Mouse (Mus musculus) CH12.LX (cell line): ENCODE measurements around the gene Parp3. TPM values are rescaled to one million over a fixed set of nuclear protein-coding genes. Genes with fewer than 3 reads are reported as not detected.

Experiments used
- DNase-seq: peaks from one replicate; pipeline ENCODE4 v3.0.0-alpha.2; 2013; ENCODE audit errors: extremely low read depth
- H3K27ac ChIP-seq: 2 replicates; pipeline ENCODE4 v1.5.1; 2012; ENCODE audit warnings: low read depth, mild to moderate bottlenecking, control low read depth, moderate library complexity; ENCODE audit not compliant: insufficient read depth
- H3K27me3 ChIP-seq: replicated peaks from 2 replicates; pipeline ENCODE3; 2012; ENCODE audit warnings: inconsistent platforms
- H3K36me3 ChIP-seq, 2 experiments: replicated peaks in 1 of 2; 2 replicates each; pipeline versions ENCODE3 to v1.6.1; 2012; ENCODE audit warnings: inconsistent platforms in 1 of 2, low read length in 1 of 2, mild to moderate bottlenecking in 1 of 2, mixed read lengths in 1 of 2, moderate library complexity in 1 of 2; ENCODE audit not compliant: control insufficient read depth in 1 of 2, insufficient read depth in 1 of 2
- H3K4me1 ChIP-seq, 2 experiments: 2 replicates each; pipeline ENCODE4 v1.6.1; 2012; ENCODE audit warnings: inconsistent platforms in 1 of 2, moderate library complexity in 1 of 2; ENCODE audit not compliant: insufficient read depth in 2 of 2, control insufficient read depth in 1 of 2
- H3K4me2 ChIP-seq: 2 replicates; pipeline ENCODE4 v1.6.1; 2012; ENCODE audit warnings: low read depth, mild to moderate bottlenecking, control low read depth; ENCODE audit not compliant: poor library complexity, insufficient read depth, severe bottlenecking
- H3K4me3 ChIP-seq, 3 experiments: fragments of 150-350 bp in 1 of 3; sonication (generic) in 1 of 3; replicated peaks in 1 of 3; 2 replicates each; pipeline versions ENCODE3 to v1.5.1; 2011 to 2012; ENCODE audit warnings: low read depth in 2 of 3, low read length in 2 of 3, mild to moderate bottlenecking in 2 of 3, moderate library complexity in 2 of 3, control low read depth in 1 of 3, improper control_type of control experiment in 1 of 3, inconsistent platforms in 1 of 3, mixed read lengths in 1 of 3; ENCODE audit not compliant: poor library complexity in 1 of 3
- H3K79me2 ChIP-seq: replicated peaks from 2 replicates; pipeline ENCODE4 v1.6.1; 2012; ENCODE audit warnings: mild to moderate bottlenecking, moderate library complexity; ENCODE audit not compliant: control insufficient read depth, poor library complexity, insufficient read depth, severe bottlenecking; ENCODE audit errors: extremely low read depth
- H3K9ac ChIP-seq: 2 replicates; pipeline ENCODE4 v1.6.1; 2012; ENCODE audit warnings: low read depth, mild to moderate bottlenecking, control low read depth, moderate library complexity; ENCODE audit not compliant: insufficient read depth
- H3K9me3 ChIP-seq: replicated peaks from 2 replicates; pipeline ENCODE3; 2012; ENCODE audit warnings: low read length, inconsistent platforms, mixed read lengths
- BHLHE40 ChIP-seq: IDR thresholded peaks from 2 replicates; pipeline ENCODE4 v1.6.1; 2011; ENCODE audit warnings: mild to moderate bottlenecking, low read depth, low read length, improper control_type of control experiment
- CHD1 ChIP-seq: IDR thresholded peaks from 2 replicates; pipeline ENCODE4 v1.6.1; 2012; ENCODE audit warnings: low read depth, low read length, improper control_type of control experiment, inconsistent platforms
- CHD2 ChIP-seq: IDR thresholded peaks from 2 replicates; pipeline ENCODE4 v1.6.1; 2011; ENCODE audit warnings: low read length, improper control_type of control experiment
- CTCF ChIP-seq, 2 experiments: IDR thresholded peaks in 1 of 2; conservative IDR thresholded peaks in 1 of 2; 2 replicates each; pipeline ENCODE4 v1.5.1; 2011 to 2012; ENCODE audit warnings: low read depth in 2 of 2, low read length in 2 of 2, improper control_type of control experiment in 1 of 2, inconsistent platforms in 1 of 2, mild to moderate bottlenecking in 1 of 2, moderate library complexity in 1 of 2
- ELF1 ChIP-seq: IDR thresholded peaks from 2 replicates; pipeline ENCODE4 v1.6.1; 2014; ENCODE audit warnings: low read depth, mild to moderate bottlenecking, inconsistent platforms, low read length, improper control_type of control experiment
- EP300 ChIP-seq: IDR thresholded peaks from 2 replicates; pipeline ENCODE4 v1.6.1; 2011; ENCODE audit warnings: low read length, improper control_type of control experiment
- ETS1 ChIP-seq: conservative IDR thresholded peaks from 2 replicates; pipeline ENCODE4 v1.6.1; 2012; ENCODE audit warnings: low read depth, mild to moderate bottlenecking, inconsistent platforms, low read length, improper control_type of control experiment, moderate library complexity
- GABPA ChIP-seq: IDR thresholded peaks from 2 replicates; pipeline ENCODE4 v1.6.1; 2012; ENCODE audit warnings: low read depth, low read length, improper control_type of control experiment, inconsistent platforms; ENCODE audit not compliant: insufficient replicate concordance
- HCFC1 ChIP-seq: IDR thresholded peaks from 2 replicates; pipeline ENCODE4 v1.6.1; 2012; ENCODE audit warnings: low read depth, mild to moderate bottlenecking, inconsistent platforms, low read length, improper control_type of control experiment
- IRF4 ChIP-seq: IDR thresholded peaks from 2 replicates; pipeline ENCODE4 v1.6.1; 2014; ENCODE audit warnings: low read depth, mild to moderate bottlenecking, inconsistent platforms, low read length, improper control_type of control experiment
- JUN ChIP-seq: IDR thresholded peaks from 2 replicates; pipeline ENCODE4 v1.6.1; 2011; ENCODE audit warnings: low read depth, mild to moderate bottlenecking, low read length, improper control_type of control experiment, moderate library complexity; ENCODE audit not compliant: insufficient read depth
- JUND ChIP-seq: conservative IDR thresholded peaks from 2 replicates; pipeline ENCODE4 v1.6.1; 2011; ENCODE audit warnings: low read depth, low read length, improper control_type of control experiment
- KAT2A ChIP-seq: IDR thresholded peaks from 2 replicates; pipeline ENCODE4 v1.6.1; 2012; ENCODE audit warnings: low read length, improper control_type of control experiment, inconsistent platforms; ENCODE audit not compliant: insufficient replicate concordance
- MAFK ChIP-seq: IDR thresholded peaks from 2 replicates; pipeline ENCODE4 v1.6.1; 2011; ENCODE audit warnings: low read length, improper control_type of control experiment; ENCODE audit not compliant: insufficient replicate concordance
- MAX ChIP-seq: IDR thresholded peaks from 2 replicates; pipeline ENCODE4 v1.6.1; 2011; ENCODE audit warnings: low read length, improper control_type of control experiment
- MAZ ChIP-seq: IDR thresholded peaks from 2 replicates; pipeline ENCODE4 v1.6.1; 2012; ENCODE audit warnings: low read depth, mild to moderate bottlenecking, inconsistent platforms, low read length, improper control_type of control experiment, moderate library complexity
- MEF2A ChIP-seq: IDR thresholded peaks from 2 replicates; pipeline ENCODE4 v1.6.1; 2014; ENCODE audit warnings: low read depth, mild to moderate bottlenecking, inconsistent platforms, low read length, improper control_type of control experiment, borderline replicate concordance
- MXI1 ChIP-seq: IDR thresholded peaks from 2 replicates; pipeline ENCODE4 v1.6.1; 2011; ENCODE audit warnings: mild to moderate bottlenecking, low read depth, low read length, improper control_type of control experiment
- MYC ChIP-seq: IDR thresholded peaks from 2 replicates; pipeline ENCODE4 v1.6.1; 2011; ENCODE audit warnings: low read depth, mild to moderate bottlenecking, improper control_type of control experiment, low read length
- NELFE ChIP-seq: IDR thresholded peaks from 2 replicates; pipeline ENCODE4 v1.6.1; 2011; ENCODE audit warnings: low read depth, low read length, improper control_type of control experiment
- NRF1 ChIP-seq: IDR thresholded peaks from 2 replicates; pipeline ENCODE4 v1.6.1; 2014; ENCODE audit warnings: low read depth, mild to moderate bottlenecking, inconsistent platforms, low read length, improper control_type of control experiment, moderate library complexity
- PAX5 ChIP-seq: IDR thresholded peaks from 2 replicates; pipeline ENCODE4 v1.6.1; 2012; ENCODE audit warnings: low read length, inconsistent platforms, mixed read lengths
- POLR2A ChIP-seq: IDR thresholded peaks from 2 replicates; pipeline ENCODE4 v1.6.1; 2011; ENCODE audit warnings: low read depth, mild to moderate bottlenecking, improper control_type of control experiment, low read length
- POLR2AphosphoS2 ChIP-seq: IDR thresholded peaks from 2 replicates; pipeline ENCODE4 v1.6.1; 2011; ENCODE audit warnings: low read depth, low read length, improper control_type of control experiment
- RAD21 ChIP-seq: IDR thresholded peaks from 2 replicates; pipeline ENCODE4 v1.6.1; 2011; ENCODE audit warnings: low read depth, mild to moderate bottlenecking, low read length, improper control_type of control experiment, moderate library complexity
- RCOR1 ChIP-seq: conservative IDR thresholded peaks from 2 replicates; pipeline ENCODE4 v1.6.1; 2012; ENCODE audit warnings: low read depth, mild to moderate bottlenecking, inconsistent platforms, low read length, improper control_type of control experiment
- SIN3A ChIP-seq: IDR thresholded peaks from 2 replicates; pipeline ENCODE4 v1.6.1; 2012; ENCODE audit warnings: low read length, improper control_type of control experiment, inconsistent platforms
- SMC3 ChIP-seq: IDR thresholded peaks from 2 replicates; pipeline ENCODE4 v1.6.1; 2011; ENCODE audit warnings: low read depth, low read length, improper control_type of control experiment
- TBP ChIP-seq: conservative IDR thresholded peaks from 2 replicates; pipeline ENCODE4 v1.6.1; 2011; ENCODE audit warnings: low read depth, low read length, improper control_type of control experiment
- UBTF ChIP-seq: IDR thresholded peaks from 2 replicates; pipeline ENCODE4 v1.6.1; 2012; ENCODE audit warnings: low read depth, mild to moderate bottlenecking, inconsistent platforms, low read length, improper control_type of control experiment, moderate library complexity
- USF1 ChIP-seq: IDR thresholded peaks from 2 replicates; pipeline ENCODE4 v1.6.1; 2014; ENCODE audit warnings: low read depth, mild to moderate bottlenecking, inconsistent platforms, low read length, improper control_type of control experiment
- USF2 ChIP-seq: conservative IDR thresholded peaks from 2 replicates; pipeline ENCODE4 v1.6.1; 2011; ENCODE audit warnings: low read depth, low read length, improper control_type of control experiment
- ZC3H11A ChIP-seq: IDR thresholded peaks from 2 replicates; pipeline ENCODE4 v1.6.1; 2012; ENCODE audit warnings: low read depth, mild to moderate bottlenecking, inconsistent platforms, low read length, improper control_type of control experiment
- ZKSCAN1 ChIP-seq: IDR thresholded peaks from 2 replicates; pipeline ENCODE4 v1.6.1; 2012; ENCODE audit warnings: low read depth, inconsistent platforms, low read length, improper control_type of control experiment, borderline replicate concordance
- ZMIZ1 ChIP-seq: IDR thresholded peaks from 2 replicates; pipeline ENCODE4 v1.6.1; 2012; ENCODE audit warnings: low read depth, mild to moderate bottlenecking, inconsistent platforms, low read length, improper control_type of control experiment
- ZNF384 ChIP-seq: IDR thresholded peaks from 2 replicates; pipeline ENCODE4 v1.6.1; 2012; ENCODE audit warnings: low read depth, low read length, improper control_type of control experiment, inconsistent platforms
- dilution Hi-C: fragments of 300-500 bp; cut with MboI; formaldehyde crosslinking; loops from 2 replicates; pipeline ENCODE4 v1.14.3; 2020; ENCODE audit warnings: low sequenced_read_pairs; ENCODE audit not compliant: extremely low pct_unique_long_range_greater_than_20kb, extremely low pct_ligation_motif_present
- in situ Hi-C: fragments of 300-500 bp; cut with MboI; formaldehyde crosslinking; loops from 3 replicates; pipeline ENCODE4 v1.14.3; 2019; ENCODE audit warnings: low sequenced_read_pairs, low pct_ligation_motif_present, low pct_unique_long_range_greater_than_20kb, mixed read lengths
- polyA plus RNA-seq: library from polyadenylated mRNA; unstranded; fragments of >175 nt; gene quantifications from 2 replicates; pipeline ENCODE4 v1.2.1, GENCODE M21; 2012; ENCODE audit warnings: low read depth; ENCODE audit not compliant: insufficient read length
- total RNA-seq, 2 experiments: library from RNA; depleted of rRNA; stranded (reverse); fragments of 300-350 nt in 1 of 2; fragments of >200 nt in 1 of 2; gene quantifications; 2 replicates each; pipeline ENCODE4 v1.2.3; 2012 to 2014

The Parp3 gene
- total and polyA plus RNA-seq, 3 experiments = 10.3 to 24.6 (median 12.9) TPM

GRCm38 (mm10) chr9:106448498-106449031 lies 28.2 kb downstream of the Parp3 start:
- dilution Hi-C loops = no loop called here
- H3K4me2 ChIP-seq = peak overlapping the region; percentile 95
- TF ChIP-seq KAT2A = no peak
- no peak for TF ChIP-seq USF2
- no peak; the same call in 1 of the 2 replicates for TF ChIP-seq MAZ
- TF ChIP-seq MYC = peak; percentile 63; the same call in 1 of the 2 replicates
- TF ChIP-seq RAD21 = peak; percentile 43
- TF ChIP-seq ETS1 = no peak
- TF ChIP-seq ELF1 = peak; percentile 47
- peak; percentile 76; the same call in 1 of the 2 replicates for TF ChIP-seq MXI1
- no peak for TF ChIP-seq ZNF384
- peak; percentile 48 to 80; a peak in 3 of 4 replicates for TF ChIP-seq CTCF (conservative IDR thresholded peaks at IDR 0.05 in 1 of 2, IDR thresholded peaks at IDR 0.05 in 1 of 2; ENCODE audit: low read depth in 2 of 2, low read length in 2 of 2)
- TF ChIP-seq MEF2A = peak; percentile 46; the same call in 1 of the 2 replicates
- peak; percentile 30; the same call in 1 of the 2 replicates for TF ChIP-seq NRF1
- TF ChIP-seq HCFC1 = 0 out of 2 replicates have a peak, but pooled peaks have one; percentile 12
- no peak for TF ChIP-seq RCOR1
- no peak for TF ChIP-seq MAFK
- peak; percentile 59 for TF ChIP-seq POLR2A
- no peak for TF ChIP-seq JUN
- TF ChIP-seq SMC3 = peak; percentile 74
- no peak for TF ChIP-seq CHD1
- no peak; the same call in 1 of the 2 replicates for TF ChIP-seq ZMIZ1
- TF ChIP-seq MAX = peak; percentile 58; the same call in 1 of the 2 replicates
- no peak for TF ChIP-seq ZKSCAN1
- 0 out of 2 replicates have a peak, but pooled peaks have one; percentile 52 for TF ChIP-seq IRF4
- no peak for TF ChIP-seq USF1
- TF ChIP-seq UBTF = no peak
- TF ChIP-seq JUND = no peak
- TF ChIP-seq SIN3A = peak; percentile 54; the same call in 1 of the 2 replicates
- no peak for TF ChIP-seq GABPA
- no peak for TF ChIP-seq EP300
- no peak for TF ChIP-seq CHD2
- no peak for TF ChIP-seq BHLHE40
- peak; percentile 53; the same call in 1 of the 2 replicates for TF ChIP-seq NELFE
- TF ChIP-seq PAX5 = no peak
- TF ChIP-seq TBP = no peak
- TF ChIP-seq ZC3H11A = no peak
- TF ChIP-seq POLR2AphosphoS2 = no peak
- TF ChIP-seq, all 38 proteins: peak for 14
- Histone ChIP-seq H3K9me3 (no peaks in the 10 kb centered on the region), H3K27ac (no peak overlapping the region), H3K9ac (peak overlapping the region; percentile 82), H3K27me3 (no peaks in the 10 kb centered on the region), H3K4me3 (peak overlapping the region; percentile 62 to 74 (median 74)), H3K79me2 (no peaks in the 10 kb centered on the region), H3K4me1 (peaks cover 10 to 44% of the 10 kb centered on the region in 2 experiments), H3K36me3 (peaks cover 0 to 38% of the 10 kb centered on the region in 2 experiments)
- DNase-seq = peak; percentile 78
- in situ Hi-C loops = no loop called here
